Comparison of ENCODE assay signal across 22 mouse cellular contexts in genomic region chr12:112677076-112677475, GRCm38 (mm10). TPM values are rescaled to one million over a fixed set of nuclear protein-coding genes. Genes with fewer than 3 reads are reported as not detected.
DNase-seq lines count a peak whose midpoint lies in the region; ATAC-seq and TF ChIP-seq lines count a peak whose summit lies in the region.
"Had no signal": no experiment of that assay in that cellular context is flagged by ENCODE, and none has a peak within 500 bp of the region (broad histone marks: within the 10 kb centered on the region; RNA-seq: fewer than 3 reads in every experiment).

No protein-coding gene starts in this region.

- no peaks in the 10 kb centered on the region for H3K9me3 ChIP-seq in intestine, embryonic 15.5 days
- H3K9me3 ChIP-seq in intestine, embryonic 16.5 days (ENCODE audit: control insufficient read depth, low read length), result no peaks in the 10 kb centered on the region
- H3K9me3 ChIP-seq in stomach, embryonic 16.5 days (replicated peaks; ENCODE audit: control insufficient read depth, low read length), result no peaks in the 10 kb centered on the region
- no peaks in the 10 kb centered on the region for H3K9me3 ChIP-seq in stomach, postnatal 0 days (ENCODE audit: control insufficient read depth, low read length)
- H3K9me3 ChIP-seq: forebrain, embryonic 10.5 days; hindbrain, embryonic 15.5 days; kidney, embryonic 15.5 days; limb, embryonic 15.5 days; midbrain, embryonic 12.5 days; neural tube, embryonic 15.5 days; stomach, embryonic 15.5 days had no signal

- WGBS in intestine, embryonic 15.5 days, result 48% methylated on average over 5 of the region's 5 CpGs
- 54% methylated on average over 5 of the region's 5 CpGs for WGBS in intestine, embryonic 16.5 days
- WGBS in stomach, embryonic 16.5 days, result 47% methylated on average over 5 of the region's 5 CpGs
- 35% methylated on average over 5 of the region's 5 CpGs for WGBS in stomach, postnatal 0 days

- H3K4me1 ChIP-seq in intestine, embryonic 15.5 days (replicated peaks), result peaks cover 53% of the 10 kb centered on the region
- H3K4me1 ChIP-seq in intestine, embryonic 16.5 days (ENCODE audit: control insufficient read depth, insufficient read depth, low read length), result peaks cover 46% of the 10 kb centered on the region
- H3K4me1 ChIP-seq in stomach, embryonic 16.5 days (ENCODE audit: control insufficient read depth, insufficient read depth, low read length), result peaks cover 39% of the 10 kb centered on the region
- peaks cover 10% of the 10 kb centered on the region for H3K4me1 ChIP-seq in stomach, postnatal 0 days (replicated peaks; ENCODE audit: control insufficient read depth, insufficient read depth)

- TF ChIP-seq EP300 in stomach, postnatal 0 days (optimal IDR thresholded peaks at IDR 0.05), result no peak

- peaks cover 17% of the 10 kb centered on the region for H3K27me3 ChIP-seq in intestine, embryonic 15.5 days (replicated peaks)
- H3K27me3 ChIP-seq in intestine, embryonic 16.5 days (replicated peaks; ENCODE audit: control insufficient read depth, insufficient read depth, low read length), result peaks cover 9% of the 10 kb centered on the region; the same call in 1 of the 2 replicates
- H3K27me3 ChIP-seq in stomach, embryonic 16.5 days (ENCODE audit: control insufficient read depth, insufficient read depth, low read length), result peaks cover 7% of the 10 kb centered on the region
- H3K27me3 ChIP-seq in stomach, postnatal 0 days (ENCODE audit: control insufficient read depth, insufficient read depth, low read length), result no peaks in the 10 kb centered on the region

- DNase-seq in adrenal gland, postnatal 10 days, result peak; percentile 72
- DNase-seq in adrenal gland, adult 18-20 months (ENCODE audit: low spot score in 2 of 2), result no peak
- DNase-seq in stomach, postnatal 0 days (ENCODE audit: low spot score), result no peak
- no peak for DNase-seq in ovary, postnatal 36 days (ENCODE audit: low spot score)
- DNase-seq: cerebellum, adult 2 months; gastrocnemius, adult 2 months; heart, postnatal 36 days; kidney, postnatal 4 days; lung, postnatal 10 days had no signal

- no peak overlapping the region for H3K4me3 ChIP-seq in intestine, embryonic 15.5 days (replicated peaks)
- no peak overlapping the region for H3K4me3 ChIP-seq in intestine, embryonic 16.5 days (ENCODE audit: low read length)
- no peak overlapping the region for H3K4me3 ChIP-seq in stomach, embryonic 16.5 days (replicated peaks; ENCODE audit: low read length)
- no peak overlapping the region for H3K4me3 ChIP-seq in stomach, postnatal 0 days (ENCODE audit: low read depth, low read length)
- H3K4me3 ChIP-seq: gastrocnemius, adult 2 months; limb, embryonic 15.5 days; midbrain, embryonic 12.5 days; neural tube, embryonic 15.5 days; stomach, embryonic 15.5 days had no signal

- ATAC-seq in intestine, embryonic 15.5 days, result no peak
- no peak for ATAC-seq in intestine, embryonic 16.5 days
- ATAC-seq in stomach, embryonic 16.5 days (ENCODE audit: insufficient read depth, low FRiP score), result no peak
- ATAC-seq in stomach, postnatal 0 days (ENCODE audit: low FRiP score, low TSS enrichment), result no peak
- ATAC-seq: CD4-positive, CD25-positive, alpha-beta regulatory T cell, adult 4 months; intestine, postnatal 0 days had no signal

- H3K9ac ChIP-seq in intestine, embryonic 15.5 days, result no peak overlapping the region
- H3K9ac ChIP-seq in intestine, embryonic 16.5 days (ENCODE audit: low read depth, low read length), result no peak overlapping the region
- H3K9ac ChIP-seq in stomach, embryonic 16.5 days (ENCODE audit: low read length), result no peak overlapping the region
- no peak overlapping the region for H3K9ac ChIP-seq in stomach, postnatal 0 days (ENCODE audit: low read length)
- H3K9ac ChIP-seq: hindbrain, embryonic 15.5 days; kidney, embryonic 15.5 days; limb, embryonic 15.5 days; liver, embryonic 14.5 days; midbrain, embryonic 12.5 days; neural tube, embryonic 15.5 days; stomach, embryonic 15.5 days had no signal

- no peak overlapping the region for H3K4me2 ChIP-seq in intestine, embryonic 15.5 days (replicated peaks)
- no peak overlapping the region for H3K4me2 ChIP-seq in intestine, embryonic 16.5 days (ENCODE audit: low read depth, low read length)
- H3K4me2 ChIP-seq in stomach, embryonic 16.5 days (ENCODE audit: low read depth, low read length), result no peak overlapping the region
- H3K4me2 ChIP-seq in stomach, postnatal 0 days (replicated peaks; ENCODE audit: low read depth), result no peak overlapping the region
- H3K4me2 ChIP-seq: hindbrain, embryonic 15.5 days; limb, embryonic 15.5 days; stomach, embryonic 15.5 days had no signal

- TF ChIP-seq CTCF in stomach, postnatal 0 days (IDR thresholded peaks at IDR 0.05; ENCODE audit: low read depth), result no peak

- H3K27ac ChIP-seq in intestine, embryonic 15.5 days, result 0 out of 2 replicates have a peak overlapping the region, but pooled peaks have one; percentile 15
- no peak overlapping the region for H3K27ac ChIP-seq in intestine, embryonic 16.5 days (ENCODE audit: low read length)
- H3K27ac ChIP-seq in stomach, embryonic 16.5 days (ENCODE audit: low read length), result peak overlapping the region; percentile 3; the same call in 1 of the 2 replicates
- H3K27ac ChIP-seq in stomach, postnatal 0 days (replicated peaks), result no peak overlapping the region
- H3K27ac ChIP-seq: gastrocnemius, adult 2 months; hindbrain, embryonic 15.5 days; limb, embryonic 15.5 days; liver, embryonic 14.5 days; midbrain, embryonic 12.5 days; neural tube, embryonic 15.5 days had no signal

- no peaks in the 10 kb centered on the region for H3K36me3 ChIP-seq in intestine, embryonic 15.5 days
- no peaks in the 10 kb centered on the region for H3K36me3 ChIP-seq in intestine, embryonic 16.5 days (ENCODE audit: control insufficient read depth, insufficient read depth, low read length)
- H3K36me3 ChIP-seq in stomach, embryonic 16.5 days (ENCODE audit: control insufficient read depth, insufficient read depth, low read length), result no peaks in the 10 kb centered on the region
- peaks cover 4% of the 10 kb centered on the region; the same call in 1 of the 2 replicates for H3K36me3 ChIP-seq in stomach, postnatal 0 days (ENCODE audit: control insufficient read depth, insufficient read depth, low read length)
- H3K36me3 ChIP-seq: hindbrain, embryonic 15.5 days; kidney, embryonic 15.5 days; limb, embryonic 15.5 days; midbrain, embryonic 12.5 days; neural tube, embryonic 15.5 days; stomach, embryonic 15.5 days had no signal

RNA-seq across cellular contexts. Expression of gene Zbtb42, which starts 1.6 kb away (rescaled TPM):
- total RNA-seq in adrenal gland, postnatal 10 days (2021), result 1 to 10 TPM; 3.9 to 5.5 TPM
- 1 to 10 TPM; 4.5 to 6.9 TPM for total RNA-seq in adrenal gland, adult 18-20 months (2021)
- 7.5 and 10.3 TPM in 2 replicates for polyA plus RNA-seq in intestine, embryonic 15.5 days (2015; fragmentation: Nextera tagmentation; extraction: Ambion mirVana)
- 6.8 and 8.2 TPM in 2 replicates for polyA plus RNA-seq in intestine, embryonic 16.5 days (2015; fragmentation: Nextera tagmentation; extraction: Ambion mirVana)
- polyA plus RNA-seq in stomach, embryonic 16.5 days (2015; fragmentation: Nextera tagmentation; extraction: Ambion mirVana), result 9.7 and 12.2 TPM in 2 replicates
- polyA plus RNA-seq in stomach, postnatal 0 days (2015; fragmentation: Nextera tagmentation; extraction: Ambion mirVana), result 11.3 and 12.1 TPM in 2 replicates

RNA-seq across cellular contexts. Expression of gene Akt1, which starts 2.4 kb away (rescaled TPM):
- 100 to 1,000 TPM; 210 to 252 TPM for total RNA-seq in adrenal gland, postnatal 10 days (2021)
- 100 to 1,000 TPM; 184 to 355 TPM for total RNA-seq in adrenal gland, adult 18-20 months (2021)
- 128 and 141 TPM in 2 replicates for polyA plus RNA-seq in intestine, embryonic 15.5 days (2015; fragmentation: Nextera tagmentation; extraction: Ambion mirVana)
- 56.5 and 65.5 TPM in 2 replicates for polyA plus RNA-seq in intestine, embryonic 16.5 days (2015; fragmentation: Nextera tagmentation; extraction: Ambion mirVana)
- polyA plus RNA-seq in stomach, embryonic 16.5 days (2015; fragmentation: Nextera tagmentation; extraction: Ambion mirVana), result 50.7 and 52.8 TPM in 2 replicates
- polyA plus RNA-seq in stomach, postnatal 0 days (2015; fragmentation: Nextera tagmentation; extraction: Ambion mirVana), result 84.5 and 98.2 TPM in 2 replicates

RNA-seq across cellular contexts. Expression of gene Siva1, which starts 32.6 kb away (rescaled TPM):
- 10 to 100 TPM; 35.9 to 46.7 TPM for total RNA-seq in adrenal gland, postnatal 10 days (2021)
- total RNA-seq in adrenal gland, adult 18-20 months (2021), result 10 to 100 TPM; 36.6 to 43.6 TPM
- 183 and 225 TPM in 2 replicates for polyA plus RNA-seq in intestine, embryonic 15.5 days (2015; fragmentation: Nextera tagmentation; extraction: Ambion mirVana)
- 168 and 186 TPM in 2 replicates for polyA plus RNA-seq in intestine, embryonic 16.5 days (2015; fragmentation: Nextera tagmentation; extraction: Ambion mirVana)
- polyA plus RNA-seq in stomach, embryonic 16.5 days (2015; fragmentation: Nextera tagmentation; extraction: Ambion mirVana), result 152 and 171 TPM in 2 replicates
- 91.5 and 97.1 TPM in 2 replicates for polyA plus RNA-seq in stomach, postnatal 0 days (2015; fragmentation: Nextera tagmentation; extraction: Ambion mirVana)

RNA-seq across cellular contexts. Expression of gene Cep170b, which starts 43.2 kb away (rescaled TPM):
- total RNA-seq in adrenal gland, postnatal 10 days (2021), result 10 to 100 TPM; 28.8 to 29.6 TPM
- 10 to 100 TPM; 36.4 to 48.5 TPM for total RNA-seq in adrenal gland, adult 18-20 months (2021)
- polyA plus RNA-seq in intestine, embryonic 15.5 days (2015; fragmentation: Nextera tagmentation; extraction: Ambion mirVana), result 20.1 and 22.4 TPM in 2 replicates
- polyA plus RNA-seq in intestine, embryonic 16.5 days (2015; fragmentation: Nextera tagmentation; extraction: Ambion mirVana), result 12.4 and 13.2 TPM in 2 replicates
- 19.8 and 21.9 TPM in 2 replicates for polyA plus RNA-seq in stomach, embryonic 16.5 days (2015; fragmentation: Nextera tagmentation; extraction: Ambion mirVana)
- polyA plus RNA-seq in stomach, postnatal 0 days (2015; fragmentation: Nextera tagmentation; extraction: Ambion mirVana), result 20.7 and 21.2 TPM in 2 replicates

RNA-seq across cellular contexts. Expression of gene Adssl1, which starts 57.2 kb away (rescaled TPM):
- 10 to 100 TPM; 42.9 to 72.4 TPM for total RNA-seq in adrenal gland, postnatal 10 days (2021)
- total RNA-seq in adrenal gland, adult 18-20 months (2021), result 10 to 100 TPM; 17.1 to 31.3 TPM
- polyA plus RNA-seq in intestine, embryonic 15.5 days (2015; fragmentation: Nextera tagmentation; extraction: Ambion mirVana), result 2.1 and 2.8 TPM in 2 replicates
- 2.1 and 2.7 TPM in 2 replicates for polyA plus RNA-seq in intestine, embryonic 16.5 days (2015; fragmentation: Nextera tagmentation; extraction: Ambion mirVana)
- polyA plus RNA-seq in stomach, embryonic 16.5 days (2015; fragmentation: Nextera tagmentation; extraction: Ambion mirVana), result 2.7 and 10.3 TPM in 2 replicates
- polyA plus RNA-seq in stomach, postnatal 0 days (2015; fragmentation: Nextera tagmentation; extraction: Ambion mirVana), result 4.7 and 6.4 TPM in 2 replicates

Comparison
In these comparisons a context has a peak if more than half of its experiments do, and no peak if none do; other contexts are left out.
1. H3K27ac ChIP-seq: peak in intestine, embryonic 15.5 days (single experiment) and stomach, embryonic 16.5 days (single experiment); none in intestine, embryonic 16.5 days (single experiment) and stomach, postnatal 0 days (single experiment).